Mouse (Mus musculus): ENCODE results near the gene Ttc13. TPM values are rescaled to one million over a fixed set of nuclear protein-coding genes. Genes with fewer than 3 reads are reported as not detected.

The Ttc13 gene
- 100 to 1,000 TPM in 1 of 2 experiments, 10 to 100 TPM in 1; 88.0 to 106 TPM for total RNA-seq (2023)

DNA sequence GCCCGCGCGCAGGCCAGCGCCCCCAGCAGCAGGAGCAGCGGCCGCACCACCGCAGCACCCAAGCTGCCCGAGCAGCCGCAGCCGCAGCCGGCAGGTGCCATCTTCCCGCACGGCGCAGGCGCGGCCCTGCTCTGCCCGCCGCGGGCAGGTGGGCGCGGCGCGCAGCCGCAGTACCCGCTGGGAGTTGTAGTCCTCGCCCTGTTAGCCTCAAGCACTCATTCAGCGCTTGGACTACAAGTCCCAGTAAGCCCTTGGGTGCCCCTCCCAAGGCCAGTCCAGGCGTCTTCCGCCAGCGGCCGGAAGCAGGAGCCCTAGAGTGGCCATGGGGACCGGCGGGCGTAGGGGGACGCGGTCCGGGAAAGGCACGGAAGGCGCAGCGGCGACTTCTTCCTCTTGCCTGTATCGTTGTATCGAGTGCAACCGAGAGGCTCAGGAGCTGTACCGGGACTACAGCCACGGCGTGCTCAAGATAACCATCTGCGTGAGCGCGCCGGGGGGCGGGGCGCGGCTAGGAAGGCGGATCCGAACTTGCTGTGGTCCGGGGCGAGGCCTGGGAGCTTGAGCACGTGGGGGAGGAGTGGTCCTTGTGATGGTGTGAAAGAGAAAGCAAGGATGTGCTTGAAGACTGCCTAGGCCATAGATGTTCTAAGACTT lies at the start of gene Ttc13, which contains the start of gene Arv1:
Gene Ttc13, minus strand, starts transcription at position 122 of the 654 bp plus-strand sequence.
Gene Arv1, plus strand, starts transcription at position 278 of the 654 bp plus-strand sequence.

DNA sequence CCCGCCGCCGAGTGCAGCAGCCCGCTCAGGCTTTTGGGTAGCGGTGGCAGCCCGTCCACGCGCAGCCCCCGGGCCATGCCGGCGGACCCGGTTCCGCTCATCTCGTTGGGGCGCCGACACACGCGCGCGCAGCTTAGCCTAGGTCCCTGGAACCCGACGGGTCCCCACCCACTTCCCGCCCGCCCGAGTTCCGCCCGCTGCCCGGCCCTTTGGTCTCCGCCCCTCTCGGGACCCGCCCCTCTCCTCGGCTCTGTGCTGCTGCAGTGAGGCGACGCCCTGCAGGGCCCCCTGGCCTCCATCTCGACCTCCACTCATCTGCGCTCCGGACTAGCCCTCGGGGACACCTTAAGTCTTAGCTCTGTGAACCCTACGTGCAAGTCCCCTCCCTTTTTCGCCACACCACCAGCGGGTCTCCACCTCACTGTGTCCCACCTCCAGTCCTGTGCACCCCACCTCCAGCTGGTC lies 30.0 kb upstream of the Ttc13 start, which contains the start of gene Fam89a:
Gene Fam89a, minus strand, starts transcription at position 124 of the 465 bp plus-strand sequence.

DNA sequence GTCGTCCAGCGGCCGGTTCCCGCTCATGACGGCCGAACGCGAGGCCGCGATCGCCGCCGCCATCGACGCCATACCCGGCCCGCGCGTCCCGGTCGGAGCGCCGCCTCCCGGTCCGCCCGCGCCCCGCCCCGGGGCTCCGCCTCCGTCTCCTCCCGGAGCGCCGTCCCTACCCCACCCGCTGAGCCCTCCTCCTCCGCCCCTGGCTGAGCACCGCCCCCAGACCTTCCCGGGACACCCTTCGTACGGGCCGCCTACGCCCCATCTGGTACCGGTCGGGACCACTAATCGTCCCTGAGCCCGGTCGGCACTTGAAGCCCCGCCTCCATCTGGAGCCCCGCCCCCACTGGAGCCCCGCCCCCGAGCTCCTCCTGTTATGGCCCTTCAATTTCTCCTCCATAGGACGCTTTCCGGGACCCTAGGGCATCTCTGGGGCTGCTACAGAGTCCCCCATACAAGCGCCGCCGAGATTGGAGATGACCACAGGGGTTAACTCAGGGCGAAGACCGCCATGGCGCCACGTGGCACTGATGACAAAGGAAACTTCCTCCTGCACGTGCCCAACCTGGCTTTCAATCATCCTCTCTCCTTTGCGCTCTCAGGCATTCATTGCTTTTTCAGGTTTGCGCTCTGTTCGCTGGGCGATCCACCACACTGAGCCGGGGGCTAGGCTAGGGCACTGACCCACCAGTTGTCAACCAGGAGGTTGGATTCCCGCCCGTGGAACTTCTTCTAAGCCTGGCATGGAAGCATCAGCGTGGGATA lies 58.5 kb downstream of the Ttc13 start, which contains the start of gene 2310022B05Rik:
Gene 2310022B05Rik, minus strand, starts transcription at position 258 of the 762 bp plus-strand sequence.

Other genes starting within 250 kb of the Ttc13 start
- 10 to 100 TPM; 48.4 to 50.5 TPM for gene Cog2, start 201.2 kb downstream of the Ttc13 start, total RNA-seq (2023)
- not detected for gene Agt, start 152.3 kb downstream of the Ttc13 start, total RNA-seq (2023)
- gene Capn9, start 145.9 kb downstream of the Ttc13 start, total RNA-seq (2023): not detected
- gene 2310022B05Rik, start 58.6 kb downstream of the Ttc13 start, total RNA-seq (2023): 1 to 10 TPM; 7.3 TPM
- 10 to 100 TPM; 20.5 to 21.2 TPM for gene Arv1, start 156 bp upstream of the Ttc13 start, total RNA-seq (2023)
- under 1 TPM in 1 of 2 experiments, not detected in 1; 0.56 TPM for gene Fam89a, start 29.8 kb upstream of the Ttc13 start, total RNA-seq (2023)
- gene Trim67, start 71.1 kb upstream of the Ttc13 start, total RNA-seq (2023): not detected
- gene Gnpat, start 141.1 kb upstream of the Ttc13 start, total RNA-seq (2023): 10 to 100 TPM; 82.9 to 89.6 TPM
- 10 to 100 TPM; 26.0 to 29.1 TPM for gene 2810004N23Rik, start 141.1 kb upstream of the Ttc13 start, total RNA-seq (2023)
- 10 to 100 TPM; 15.0 to 16.1 TPM for gene Exoc8, start 175.7 kb upstream of the Ttc13 start, total RNA-seq (2023)
- 10 to 100 TPM; 32.1 to 35.5 TPM for gene Sprtn, start 175.9 kb upstream of the Ttc13 start, total RNA-seq (2023)
- gene Egln1, start 227.3 kb upstream of the Ttc13 start, total RNA-seq (2023): 10 to 100 TPM; 18.3 to 18.7 TPM